Mouse (Mus musculus): ENCODE results near the gene Ddx50.

DNA sequence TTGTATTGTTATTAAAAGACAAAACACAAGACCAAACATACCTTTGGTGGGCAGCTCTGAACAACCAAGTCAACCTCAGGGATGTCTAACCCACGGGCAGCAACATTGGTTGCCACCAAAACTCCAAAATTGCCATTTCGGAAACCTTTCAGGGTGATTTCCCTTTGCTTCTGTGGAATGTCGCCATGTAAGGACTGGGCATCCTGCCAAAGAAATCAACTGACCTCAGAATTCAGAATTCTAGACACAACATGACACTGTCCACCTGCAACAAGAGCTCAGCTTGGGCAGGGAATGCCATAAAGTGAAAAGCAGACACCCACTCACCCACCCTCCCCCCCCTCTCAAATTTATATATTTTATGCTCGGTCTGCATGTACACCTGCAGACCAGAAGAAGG is 62.4 kb downstream of the Ddx50 start:
- TF ChIP-seq POLR2A (IDR thresholded peaks at IDR 0.05; ENCODE audit: borderline replicate concordance, low read depth, low read length) (no peak), CTCF (IDR thresholded peaks at IDR 0.05; ENCODE audit: low read depth, low read length) (no peak)

Measured in bone marrow macrophage, adult 2 months (primary cell).